Mouse (Mus musculus) hindbrain, embryonic 14.5 days (tissue): Measurements from ENCODE around the gene Tnfrsf13c. TPM values are rescaled to one million over a fixed set of nuclear protein-coding genes. Genes with fewer than 3 reads are reported as not detected.

Experiments
- ATAC-seq: fragments of 200-750 bp; cut with Nextera tagmentation; 2 replicates; pipeline ENCODE4 v1.8.0; 2017; ENCODE audit warnings: moderate number of reproducible peaks, mild to moderate bottlenecking, moderate TSS enrichment, moderate library complexity; ENCODE audit not compliant: low FRiP score
- DNase-seq: peaks from one replicate; pipeline ENCODE4 v3.0.0-alpha.2; 2015; ENCODE audit warnings: low spot score
- H3K27ac ChIP-seq: fragments of 300-500 bp; sonication (generic); 2 replicates; pipeline ENCODE4 v1.5.1; 2014; ENCODE audit warnings: mild to moderate bottlenecking, moderate library complexity
- H3K27me3 ChIP-seq: fragments of 300-500 bp; sonication (generic); 2 replicates; pipeline ENCODE4 v1.6.1; 2014; ENCODE audit warnings: mild to moderate bottlenecking, low read length, mixed read lengths; ENCODE audit not compliant: control insufficient read depth, insufficient read depth
- H3K36me3 ChIP-seq: fragments of 300-500 bp; sonication (generic); replicated peaks from 2 replicates; pipeline ENCODE4 v1.6.1; 2014; ENCODE audit not compliant: control insufficient read depth, insufficient read depth
- H3K4me1 ChIP-seq: fragments of 300-500 bp; sonication (generic); replicated peaks from 2 replicates; pipeline ENCODE4 v1.6.1; 2014; ENCODE audit warnings: antibody characterized with exemption, low read length, mixed read lengths; ENCODE audit not compliant: control insufficient read depth, insufficient read depth
- H3K4me2 ChIP-seq: fragments of 300-500 bp; sonication (generic); replicated peaks from 2 replicates; pipeline ENCODE4 v1.6.1; 2014; ENCODE audit warnings: mild to moderate bottlenecking, moderate library complexity
- H3K4me3 ChIP-seq: fragments of 300-500 bp; sonication (generic); replicated peaks from 2 replicates; pipeline ENCODE4 v1.5.1; 2014; ENCODE audit warnings: mild to moderate bottlenecking, low read length
- H3K9ac ChIP-seq: fragments of 300-500 bp; sonication (generic); 2 replicates; pipeline ENCODE4 v1.6.1; 2014
- H3K9me3 ChIP-seq: fragments of 300-500 bp; sonication (generic); 2 replicates; pipeline ENCODE4 v1.6.1; 2016; ENCODE audit warnings: low read length; ENCODE audit not compliant: control insufficient read depth
- WGBS: fragments of 180-500 bp; shearing (Covaris S2); extraction: QIAGEN DNeasy Blood & Tissue Kit; methylation state at CpG from one replicate; pipeline ENCODE4 v1.1.7; 2014; 5-methylcytosine and 5-hydroxymethylcytosine counted together
- microRNA counts: library from miRNA; unstranded; fragments of <30 nt; microRNA quantifications from one replicate; lab custom pipeline; 2016
- microRNA-seq: library from miRNA; unstranded; fragments of <30 nt; microRNA quantifications from one replicate; pipeline ENCODE4, GENCODE M21; 2016
- polyA plus RNA-seq: library from polyadenylated mRNA; unstranded; fragments of >200 nt; fragmentation: Nextera tagmentation; extraction: Ambion mirVana; gene quantifications from 2 replicates; pipeline ENCODE4 v1.2.1, GENCODE M21; 2014

Gene Tnfrsf13c
- polyA plus RNA-seq, 1 experiment from 2014 or later: 0.68 TPM

- H3K9ac ChIP-seq: no peak overlapping the region
- no peak for DNase-seq
- H3K27me3 ChIP-seq: no peaks in the 10 kb centered on the region
- H3K27ac ChIP-seq: no peak overlapping the region
- 77% methylated on average over 7 of the region's 7 CpGs for WGBS
- no peaks in the 10 kb centered on the region for H3K9me3 ChIP-seq
- H3K36me3 ChIP-seq: peaks cover 99% of the 10 kb centered on the region
- H3K4me2 ChIP-seq: no peak overlapping the region
- no peaks in the 10 kb centered on the region for H3K4me1 ChIP-seq
- ATAC-seq: no peak
- H3K4me3 ChIP-seq: no peak overlapping the region
Measured at GRCm38 (mm10) chr15:82184183-82184582, 40.0 kb downstream of the Tnfrsf13c start.

DNA sequence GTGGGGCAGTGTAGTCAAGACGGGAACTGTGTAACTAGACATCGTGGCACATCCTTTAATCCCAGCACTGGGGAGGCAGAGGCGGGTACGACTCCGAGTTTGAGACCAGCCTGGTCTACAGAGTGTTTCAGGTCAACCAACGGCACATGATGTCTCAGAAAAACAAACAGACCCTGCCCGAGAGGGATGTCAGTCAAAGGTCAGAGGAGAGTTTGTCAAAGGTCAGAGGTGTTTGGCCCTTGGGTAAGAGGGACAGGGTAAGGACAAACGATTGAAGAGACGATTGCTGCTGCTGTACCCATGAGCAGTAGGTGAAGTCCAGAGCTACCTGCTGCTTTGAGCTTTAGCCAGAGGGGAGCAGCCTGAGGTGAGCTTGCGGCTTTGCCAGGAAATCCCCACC is 40.6 kb downstream of the Tnfrsf13c start:
- H3K27me3 ChIP-seq: no peaks in the 10 kb centered on the region
- H3K9me3 ChIP-seq: no peaks in the 10 kb centered on the region
- no peak overlapping the region for H3K4me3 ChIP-seq
- no peaks in the 10 kb centered on the region for H3K4me1 ChIP-seq
- DNase-seq (no peak), ATAC-seq (no peak)
- peaks cover 99% of the 10 kb centered on the region for H3K36me3 ChIP-seq
- no peak overlapping the region for H3K27ac ChIP-seq
- no peak overlapping the region for H3K9ac ChIP-seq
- WGBS: 80% methylated on average over 10 of the region's 10 CpGs
- H3K4me2 ChIP-seq: no peak overlapping the region

DNA sequence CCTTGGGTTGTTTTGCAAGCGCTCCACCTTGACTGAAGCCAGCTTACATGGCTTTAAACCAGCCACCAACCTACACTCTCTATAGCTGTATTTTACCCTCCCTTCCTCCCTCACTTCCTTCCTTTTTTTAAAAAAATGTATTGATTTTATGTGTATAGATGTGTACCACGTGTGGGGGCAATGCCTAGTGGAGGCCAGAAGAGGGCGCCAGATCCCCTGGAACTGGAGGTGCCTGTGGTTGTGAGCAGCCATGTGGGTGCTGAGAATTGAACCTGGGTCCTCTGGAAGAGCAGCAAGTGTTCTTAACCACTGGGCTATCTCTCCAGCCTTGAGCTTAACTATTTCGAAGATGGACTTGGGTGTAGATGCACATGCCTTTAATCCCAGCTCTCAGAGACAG is 41.9 kb downstream of the Tnfrsf13c start:
- no peak overlapping the region for H3K27ac ChIP-seq
- H3K4me1 ChIP-seq: no peaks in the 10 kb centered on the region
- no peak overlapping the region for H3K4me3 ChIP-seq
- H3K27me3 ChIP-seq: no peaks in the 10 kb centered on the region
- ATAC-seq (no peak), DNase-seq (no peak)
- H3K4me2 ChIP-seq: no peak overlapping the region
- no peaks in the 10 kb centered on the region for H3K9me3 ChIP-seq
- H3K9ac ChIP-seq: no peak overlapping the region
- peaks cover 100% of the 10 kb centered on the region for H3K36me3 ChIP-seq
- WGBS: 100% methylated on average over 4 of the region's 4 CpGs

DNA sequence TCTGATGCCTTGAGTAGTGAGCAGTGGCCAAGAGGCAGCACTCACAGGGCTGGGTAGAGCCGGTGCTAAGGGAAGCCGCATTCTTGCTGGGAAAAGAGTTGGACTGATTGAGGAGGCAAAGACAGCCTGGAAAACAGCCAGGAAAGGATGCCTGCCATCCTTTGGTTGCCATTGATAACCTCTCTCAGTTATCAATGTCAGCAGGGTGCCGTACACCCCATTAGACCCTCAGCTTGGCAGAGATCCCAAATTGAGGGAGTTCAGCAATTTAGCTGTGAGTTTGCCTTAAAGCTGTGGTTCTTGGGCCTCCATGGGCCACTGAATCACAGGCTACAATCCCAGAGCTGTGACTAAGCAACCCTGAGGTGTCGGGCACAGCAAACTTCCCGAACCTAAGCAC is 43.0 kb downstream of the Tnfrsf13c start:
- H3K4me3 ChIP-seq: no peak overlapping the region
- no peak for ATAC-seq
- DNase-seq: no peak
- H3K9me3 ChIP-seq: no peaks in the 10 kb centered on the region
- H3K27ac ChIP-seq: no peak overlapping the region
- H3K9ac ChIP-seq: no peak overlapping the region
- H3K4me1 ChIP-seq: no peaks in the 10 kb centered on the region
- H3K36me3 ChIP-seq: peaks cover 100% of the 10 kb centered on the region
- H3K4me2 ChIP-seq: no peak overlapping the region
- 82% methylated on average over 5 of the region's 5 CpGs for WGBS
- H3K27me3 ChIP-seq: no peaks in the 10 kb centered on the region

DNA sequence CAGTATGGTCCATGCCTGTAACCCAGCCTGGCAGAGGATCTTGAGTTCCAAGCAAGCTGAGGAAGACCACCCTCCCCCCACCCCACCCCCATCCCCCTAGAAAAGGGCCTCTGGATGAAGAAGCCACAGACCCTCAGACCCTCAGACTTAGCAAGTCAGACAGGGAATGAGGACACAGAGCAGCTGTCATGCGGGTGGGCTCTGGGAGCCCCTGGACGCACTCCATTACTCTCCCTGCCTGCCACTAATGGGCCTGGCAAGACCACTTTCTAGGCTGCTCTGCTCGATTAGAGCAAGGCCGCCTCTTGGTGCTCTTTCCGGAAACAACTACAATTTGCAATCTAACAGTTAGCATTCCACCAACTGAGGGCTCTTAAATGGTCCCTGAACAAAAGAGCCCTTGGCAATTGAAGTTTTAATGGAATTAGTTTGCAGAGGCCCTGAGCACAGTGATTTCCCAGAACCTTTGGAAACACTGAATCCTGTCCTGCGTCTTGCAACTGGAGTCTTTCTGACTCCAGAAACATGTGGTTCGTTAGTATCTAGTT is 46.4 kb downstream of the Tnfrsf13c start:
- DNase-seq: no peak
- no peaks in the 10 kb centered on the region for H3K9me3 ChIP-seq
- 0 out of 2 replicates have a peak overlapping the region, but pooled peaks have one; percentile 9 for H3K27ac ChIP-seq
- no peak overlapping the region for H3K9ac ChIP-seq
- H3K27me3 ChIP-seq: no peaks in the 10 kb centered on the region
- no peak overlapping the region for H3K4me3 ChIP-seq
- H3K4me1 ChIP-seq: no peaks in the 10 kb centered on the region
- H3K4me2 ChIP-seq: no peak overlapping the region
- WGBS: 86% methylated on average over 7 of the region's 7 CpGs
- H3K36me3 ChIP-seq: peaks cover 99% of the 10 kb centered on the region
- ATAC-seq: no peak

GRCm38 (mm10) chr15:82175091-82175490 is 49.1 kb downstream of the Tnfrsf13c start:
- DNase-seq (no peak), ATAC-seq (no peak)
- peaks cover 99% of the 10 kb centered on the region for H3K36me3 ChIP-seq
- no peaks in the 10 kb centered on the region for H3K9me3 ChIP-seq
- H3K4me3 ChIP-seq: no peak overlapping the region
- no peak overlapping the region for H3K4me2 ChIP-seq
- H3K27me3 ChIP-seq: no peaks in the 10 kb centered on the region
- H3K9ac ChIP-seq: no peak overlapping the region
- no peak overlapping the region for H3K27ac ChIP-seq
- WGBS: 95% methylated on average over 9 of the region's 9 CpGs
- H3K4me1 ChIP-seq: no peaks in the 10 kb centered on the region

DNA sequence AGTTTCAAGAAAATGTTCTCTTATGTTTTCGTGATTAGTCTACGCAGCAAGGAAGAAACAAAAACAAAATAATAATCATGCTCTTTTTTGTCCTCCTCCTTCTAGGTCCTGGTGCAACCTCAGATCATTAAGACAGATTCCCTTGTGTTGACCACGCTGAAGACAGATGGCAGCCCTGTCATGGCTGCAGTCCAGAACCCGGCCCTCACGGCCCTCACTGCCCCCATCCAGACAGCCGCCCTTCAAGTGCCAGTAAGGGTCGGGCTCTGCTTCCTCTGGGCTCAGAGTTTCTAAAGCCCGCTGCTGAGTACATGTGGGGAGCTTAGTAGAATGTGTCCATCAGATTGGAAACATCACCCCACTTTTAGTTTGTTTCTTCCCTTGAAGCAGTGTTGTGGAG is 51.5 kb downstream of the Tnfrsf13c start:
- Histone ChIP-seq H3K36me3 (peaks cover 80% of the 10 kb centered on the region), H3K27ac (no peak overlapping the region), H3K4me2 (no peak overlapping the region), H3K4me1 (peaks cover 8% of the 10 kb centered on the region), H3K4me3 (no peak overlapping the region), H3K9me3 (no peaks in the 10 kb centered on the region), H3K27me3 (no peaks in the 10 kb centered on the region), H3K9ac (no peak overlapping the region)
- ATAC-seq (no peak), DNase-seq (no peak)
- 81% methylated on average over 8 of the region's 8 CpGs for WGBS

MicroRNAs within 50 kb of the gene (microRNA counts, 519-probe panel; counts per million panel counts)
- 3,197 counts per million, percentile 14 among the panel's probes with 10 or more counts for microRNA mmu-miR-33 (lab: Ali Mortazavi, UCI)

Small RNAs within 50 kb of the gene (microRNA-seq; reads per million reads assigned to microRNA genes)
- 128 reads per million, percentile 54 among the genes with 10 or more reads in this experiment for gene Mir33

Other genes with a start within 250 kb of the Tnfrsf13c start
- not detected in 2 replicates for gene 1700029P11Rik, start 243.8 kb downstream of the Tnfrsf13c start, polyA plus RNA-seq
- gene Xrcc6, start 236.5 kb downstream of the Tnfrsf13c start, polyA plus RNA-seq: 36.7 and 38.7 TPM in 2 replicates
- 53.2 and 61.3 TPM in 2 replicates for gene Desi1, start 190.5 kb downstream of the Tnfrsf13c start, polyA plus RNA-seq
- gene Snu13, start 176.8 kb downstream of the Tnfrsf13c start, polyA plus RNA-seq: 235 and 252 TPM in 2 replicates
- gene 4930407I10Rik, start 165.2 kb downstream of the Tnfrsf13c start, polyA plus RNA-seq: not detected in 2 replicates
- 0.08 and 0.09 TPM in 2 replicates for gene Mei1, start 154.4 kb downstream of the Tnfrsf13c start, polyA plus RNA-seq
- gene Ccdc134, start 96.4 kb downstream of the Tnfrsf13c start, polyA plus RNA-seq: 12.9 and 13.8 TPM in 2 replicates
- gene Srebf2, start 77.2 kb downstream of the Tnfrsf13c start, polyA plus RNA-seq: 153 and 154 TPM in 2 replicates
- gene Shisa8, start 11.6 kb downstream of the Tnfrsf13c start, polyA plus RNA-seq: 3.4 and 6.3 TPM in 2 replicates
- 17.0 and 18.0 TPM in 2 replicates for gene Cenpm, start 20.4 kb upstream of the Tnfrsf13c start, polyA plus RNA-seq
- gene 1500009C09Rik, start 28.0 kb upstream of the Tnfrsf13c start, polyA plus RNA-seq: 10.2 and 13.2 TPM in 2 replicates
- gene Sept3, start 50.5 kb upstream of the Tnfrsf13c start, polyA plus RNA-seq: 375 and 410 TPM in 2 replicates
- 0.17 and 0.29 TPM in 2 replicates for gene Wbp2nl, start 74.6 kb upstream of the Tnfrsf13c start, polyA plus RNA-seq
- 32.1 and 38.7 TPM in 2 replicates for gene Naga, start 114.6 kb upstream of the Tnfrsf13c start, polyA plus RNA-seq
- gene Pheta2, start 114.6 kb upstream of the Tnfrsf13c start, polyA plus RNA-seq: 1.5 and 1.8 TPM in 2 replicates
- 349 and 367 TPM in 2 replicates for gene Smdt1, start 114.6 kb upstream of the Tnfrsf13c start, polyA plus RNA-seq
- 383 and 445 TPM in 2 replicates for gene Ndufa6, start 130.0 kb upstream of the Tnfrsf13c start, polyA plus RNA-seq
- gene Cyp2d22, start 155.9 kb upstream of the Tnfrsf13c start, polyA plus RNA-seq: 2.3 and 2.5 TPM in 2 replicates
- gene Cyp2d11, start 169.7 kb upstream of the Tnfrsf13c start, polyA plus RNA-seq: not detected in 2 replicates
- not detected in 2 replicates for gene Cyp2d10, start 182.8 kb upstream of the Tnfrsf13c start, polyA plus RNA-seq
- gene Cyp2d9, start 209.1 kb upstream of the Tnfrsf13c start, polyA plus RNA-seq: not detected in 2 replicates